Mouse (Mus musculus) embryonic facial prominence, embryonic 14.5 days (tissue): ENCODE results near the gene Srebf1. TPM values are rescaled to one million over a fixed set of nuclear protein-coding genes. Genes with fewer than 3 reads are reported as not detected.

Source experiments
- ATAC-seq: fragments of 200-750 bp; cut with Nextera tagmentation; 2 replicates; pipeline ENCODE4 v1.8.0; 2017; ENCODE audit warnings: low read depth, moderate number of reproducible peaks, moderate TSS enrichment
- DNase-seq: peaks from one replicate; pipeline ENCODE4 v3.0.0-alpha.2; 2015; ENCODE audit warnings: low spot score
- H3K27ac ChIP-seq: fragments of 300-500 bp; sonication (generic); replicated peaks from 2 replicates; pipeline ENCODE4 v1.5.1; 2014; ENCODE audit warnings: low read depth, mild to moderate bottlenecking, low read length, moderate library complexity
- H3K27me3 ChIP-seq: fragments of 300-500 bp; sonication (generic); replicated peaks from 2 replicates; pipeline ENCODE4 v1.6.1; 2014; ENCODE audit warnings: low read length; ENCODE audit not compliant: control insufficient read depth, insufficient read depth
- H3K36me3 ChIP-seq: fragments of 300-500 bp; sonication (generic); 2 replicates; pipeline ENCODE4 v1.6.1; 2014; ENCODE audit warnings: low read length, mixed read lengths; ENCODE audit not compliant: control insufficient read depth, insufficient read depth
- H3K4me1 ChIP-seq: fragments of 300-500 bp; sonication (generic); 2 replicates; pipeline ENCODE4 v1.6.1; 2014; ENCODE audit warnings: antibody characterized with exemption, low read length; ENCODE audit not compliant: control insufficient read depth, insufficient read depth
- H3K4me2 ChIP-seq: fragments of 300-500 bp; sonication (generic); 2 replicates; pipeline ENCODE4 v1.6.1; 2014; ENCODE audit warnings: low read depth, mild to moderate bottlenecking, low read length, moderate library complexity, mixed read lengths
- H3K4me3 ChIP-seq: fragments of 300-500 bp; sonication (generic); 2 replicates; pipeline ENCODE4 v1.5.1; 2014; ENCODE audit warnings: low read depth, mild to moderate bottlenecking, low read length
- H3K9ac ChIP-seq: fragments of 300-500 bp; sonication (generic); 2 replicates; pipeline ENCODE4 v1.6.1; 2014; ENCODE audit warnings: low read depth, mild to moderate bottlenecking, low read length, moderate library complexity, mixed read lengths
- H3K9me3 ChIP-seq: fragments of 300-500 bp; sonication (generic); 2 replicates; pipeline ENCODE4 v1.6.1; 2016; ENCODE audit warnings: low read length; ENCODE audit not compliant: control insufficient read depth
- WGBS: fragments of 180-500 bp; shearing (Covaris S2); extraction: QIAGEN DNeasy Blood & Tissue Kit; methylation state at CpG from one replicate; pipeline ENCODE4 v1.1.7; 2014; 5-methylcytosine and 5-hydroxymethylcytosine counted together
- polyA plus RNA-seq: library from polyadenylated mRNA; unstranded; fragments of >200 nt; fragmentation: Nextera tagmentation; extraction: Ambion mirVana; gene quantifications from 2 replicates; pipeline ENCODE4 v1.2.1, GENCODE M21; 2014

Gene Srebf1
- polyA plus RNA-seq, 1 experiment from 2014 or later, result 58.3 TPM

DNA sequence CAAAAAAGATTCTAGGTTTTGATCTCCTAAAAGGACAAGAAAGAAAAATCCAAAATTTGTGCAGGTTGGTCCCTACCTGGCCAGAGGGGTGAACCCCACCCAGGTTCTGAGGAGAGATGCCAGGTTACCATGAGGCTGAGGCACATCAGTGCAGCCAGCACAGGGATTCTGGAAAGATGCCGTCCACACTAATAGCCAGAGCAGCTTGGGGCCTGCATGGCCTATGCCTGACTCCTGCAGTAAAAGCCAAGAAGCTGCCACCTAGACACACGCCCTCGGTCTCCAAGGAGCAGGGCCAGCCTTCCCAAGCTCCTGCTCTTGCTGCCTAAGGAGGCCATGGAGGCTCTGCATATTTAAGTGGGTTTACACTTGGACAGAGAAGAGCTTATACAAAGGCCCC is 8.9 kb upstream of the Srebf1 start:
- 73% methylated on average over 3 of the region's 3 CpGs for WGBS
- no peak for DNase-seq
- Histone ChIP-seq H3K27me3 (no peaks in the 10 kb centered on the region), H3K4me2 (no peak overlapping the region), H3K4me1 (no peaks in the 10 kb centered on the region), H3K9me3 (no peaks in the 10 kb centered on the region), H3K4me3 (no peak overlapping the region), H3K27ac (no peak overlapping the region), H3K36me3 (peaks cover 5% of the 10 kb centered on the region; the same call in 1 of the 2 replicates), H3K9ac (no peak overlapping the region)
- ATAC-seq, result no peak

DNA sequence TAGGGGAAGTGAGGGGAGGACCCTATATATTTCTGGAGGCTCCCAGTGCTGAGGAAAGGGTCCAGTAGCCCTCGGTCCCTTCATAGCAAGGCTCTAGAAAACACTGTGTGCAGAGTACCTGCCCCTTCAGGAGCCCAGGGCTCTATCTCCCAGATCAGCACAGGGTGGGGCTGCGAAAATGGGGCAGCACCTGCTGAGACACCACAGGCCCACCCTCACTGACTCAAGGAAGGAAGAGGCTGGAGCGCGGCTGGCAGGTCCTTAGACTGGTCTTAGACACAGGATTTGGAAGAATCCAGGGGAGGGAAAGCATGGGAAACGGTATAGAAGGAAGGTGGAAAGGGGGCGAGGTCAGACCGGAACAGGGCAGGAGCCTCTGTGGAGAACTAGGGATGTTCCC is 8.1 kb upstream of the Srebf1 start:
- no peak overlapping the region for H3K4me2 ChIP-seq
- H3K36me3 ChIP-seq, result peaks cover 5% of the 10 kb centered on the region; the same call in 1 of the 2 replicates
- WGBS, result 85% methylated on average over 7 of the region's 7 CpGs

DNA sequence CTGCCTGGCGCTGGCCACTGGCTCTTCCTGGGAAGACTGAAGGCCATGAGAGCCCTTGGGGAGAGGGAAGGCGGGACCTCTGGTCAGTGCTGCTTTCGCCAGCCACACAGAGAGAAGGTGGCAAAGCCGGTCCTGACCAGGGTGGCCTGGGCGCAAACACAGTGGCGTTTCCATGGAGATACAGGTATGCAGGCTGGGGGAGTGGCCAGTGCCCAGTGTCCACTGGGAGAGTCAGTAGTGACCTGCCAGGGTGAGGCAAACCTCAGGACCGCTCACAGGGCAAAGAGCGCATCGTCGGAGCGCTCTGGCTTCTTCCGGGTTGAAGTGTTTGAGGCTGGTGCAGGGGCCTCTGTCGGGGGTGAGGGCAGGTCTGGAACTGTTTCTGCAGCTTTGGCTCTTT is 7.4 kb upstream of the Srebf1 start:
- H3K4me2 ChIP-seq, result no peak overlapping the region
- H3K27ac ChIP-seq, result no peak overlapping the region
- no peak overlapping the region for H3K4me3 ChIP-seq
- H3K27me3 ChIP-seq, result no peaks in the 10 kb centered on the region
- no peak for DNase-seq
- WGBS, result 73% methylated on average over 13 of the region's 13 CpGs
- peaks cover 5% of the 10 kb centered on the region; the same call in 1 of the 2 replicates for H3K36me3 ChIP-seq
- no peak for ATAC-seq
- peaks cover 4% of the 10 kb centered on the region; the same call in 1 of the 2 replicates for H3K4me1 ChIP-seq
- no peaks in the 10 kb centered on the region for H3K9me3 ChIP-seq
- H3K9ac ChIP-seq, result no peak overlapping the region

More for the DNA sequence above, 8.1 kb upstream of the Srebf1 start:
- no peak for ATAC-seq
- H3K9ac ChIP-seq, result no peak overlapping the region
- no peaks in the 10 kb centered on the region for H3K9me3 ChIP-seq
- no peak overlapping the region for H3K4me3 ChIP-seq
- H3K4me1 ChIP-seq, result peaks cover 4% of the 10 kb centered on the region; the same call in 1 of the 2 replicates
- no peak for DNase-seq
- no peak overlapping the region for H3K27ac ChIP-seq
- no peaks in the 10 kb centered on the region for H3K27me3 ChIP-seq

DNA sequence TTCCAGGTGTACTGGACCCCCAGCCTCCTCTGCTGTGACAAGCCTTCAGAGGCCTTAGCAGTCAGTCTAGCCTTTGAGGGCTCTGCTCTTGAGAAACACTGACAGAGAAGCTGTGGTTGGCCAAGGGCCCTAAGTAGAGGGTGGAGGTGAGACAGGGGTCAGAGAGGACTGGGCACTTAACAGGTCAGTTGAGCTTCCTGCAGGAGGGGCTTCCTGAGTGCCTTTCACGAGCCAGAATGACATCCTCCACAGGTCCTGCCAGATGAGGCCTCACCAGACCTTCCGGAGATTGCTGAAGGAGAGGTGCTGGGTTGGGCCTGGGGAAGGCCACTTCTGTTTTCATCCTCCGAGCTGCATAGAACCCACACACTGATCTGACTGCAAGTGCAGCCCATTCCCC is 6.1 kb upstream of the Srebf1 start:
- Histone ChIP-seq H3K4me2 (no peak overlapping the region), H3K9me3 (no peaks in the 10 kb centered on the region), H3K9ac (no peak overlapping the region), H3K27ac (no peak overlapping the region), H3K27me3 (no peaks in the 10 kb centered on the region), H3K4me3 (no peak overlapping the region), H3K4me1 (peaks cover 4% of the 10 kb centered on the region; the same call in 1 of the 2 replicates), H3K36me3 (peaks cover 5% of the 10 kb centered on the region; the same call in 1 of the 2 replicates)
- WGBS, result 59% methylated on average over 3 of the region's 3 CpGs
- no peak for ATAC-seq
- DNase-seq, result no peak

DNA sequence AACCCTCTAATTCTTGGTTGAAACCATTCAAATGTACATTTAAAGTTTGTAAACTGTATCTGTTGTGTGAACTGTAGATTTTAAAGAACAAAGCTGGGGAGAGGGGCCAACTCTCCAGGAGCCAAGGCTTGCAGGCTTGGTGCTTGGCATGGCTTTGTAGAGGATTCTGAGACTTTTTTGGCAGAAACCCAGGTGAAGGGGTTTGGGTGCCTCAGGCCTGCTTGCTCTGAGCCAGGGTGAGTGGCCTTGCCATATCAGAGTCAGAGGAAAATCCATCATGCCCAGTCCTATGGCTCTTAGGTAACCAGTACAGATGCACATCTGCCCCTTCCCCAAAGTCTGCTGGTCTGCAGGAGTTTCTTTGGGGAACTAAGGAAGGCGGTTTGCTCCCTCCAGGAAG is 3.5 kb upstream of the Srebf1 start:
- peaks cover 5% of the 10 kb centered on the region; the same call in 1 of the 2 replicates for H3K36me3 ChIP-seq
- H3K9ac ChIP-seq, result no peak overlapping the region
- H3K9me3 ChIP-seq, result no peaks in the 10 kb centered on the region
- peaks cover 16% of the 10 kb centered on the region for H3K4me1 ChIP-seq
- no peak for DNase-seq
- 61% methylated on average over 1 of the region's 1 CpGs for WGBS
- no peak overlapping the region for H3K4me3 ChIP-seq
- H3K27me3 ChIP-seq, result no peaks in the 10 kb centered on the region
- no peak overlapping the region for H3K27ac ChIP-seq
- H3K4me2 ChIP-seq, result no peak overlapping the region
- no peak for ATAC-seq

DNA sequence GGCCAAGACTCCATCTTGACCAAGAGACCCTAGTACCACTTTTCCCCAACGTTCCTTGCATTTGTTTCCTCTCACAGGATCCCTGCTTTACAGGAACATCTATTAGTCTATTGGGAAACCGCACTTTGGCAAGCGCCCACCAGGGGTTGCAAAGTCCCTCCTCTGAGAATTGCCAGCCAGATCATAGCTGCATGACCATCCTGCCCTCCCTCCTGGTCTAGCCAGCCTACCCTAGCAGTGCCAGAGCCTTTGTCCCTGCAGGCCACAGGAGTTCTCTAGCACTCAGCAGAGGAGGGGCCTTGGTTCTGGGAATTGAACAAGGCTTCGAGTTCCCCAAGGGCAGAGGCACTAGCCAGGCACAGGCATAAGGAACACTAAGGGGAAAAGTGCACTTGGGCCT is 2.3 kb upstream of the Srebf1 start:
- Histone ChIP-seq H3K27me3 (no peaks in the 10 kb centered on the region), H3K4me1 (peaks cover 21% of the 10 kb centered on the region), H3K4me2 (no peak overlapping the region), H3K9ac (no peak overlapping the region), H3K9me3 (no peaks in the 10 kb centered on the region), H3K27ac (no peak overlapping the region), H3K4me3 (no peak overlapping the region), H3K36me3 (peaks cover 5% of the 10 kb centered on the region; the same call in 1 of the 2 replicates)
- no peak for DNase-seq
- no peak for ATAC-seq
- WGBS, result 53% methylated on average over 4 of the region's 4 CpGs

DNA sequence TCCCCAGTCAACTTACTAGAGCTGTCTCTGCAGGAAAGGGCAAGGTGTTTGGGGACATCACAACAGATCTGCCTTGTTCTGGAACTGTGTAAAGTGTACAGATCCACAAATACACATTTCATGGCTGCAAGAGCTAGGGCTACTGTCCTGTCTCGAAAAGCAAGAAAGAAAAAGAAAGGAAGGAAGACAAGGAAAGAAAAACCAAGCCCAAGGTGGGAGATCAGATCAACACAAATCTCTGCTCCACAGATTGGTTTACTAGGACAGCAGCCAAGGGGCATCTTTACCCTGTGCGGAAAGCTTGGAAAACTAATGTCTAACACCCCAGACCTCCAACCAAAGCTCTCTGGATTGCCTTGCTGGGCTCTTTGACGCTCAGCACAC is 304 bp downstream of the Srebf1 start:
- Histone ChIP-seq H3K4me3 (peak overlapping the region; percentile 40), H3K27me3 (no peaks in the 10 kb centered on the region), H3K4me1 (peaks cover 27% of the 10 kb centered on the region), H3K27ac (0 out of 2 replicates have a peak overlapping the region, but pooled peaks have one; percentile 55), H3K36me3 (peaks cover 14% of the 10 kb centered on the region; the same call in 1 of the 2 replicates), H3K9ac (peak overlapping the region; percentile 61; the same call in 1 of the 2 replicates), H3K9me3 (no peaks in the 10 kb centered on the region), H3K4me2 (peak overlapping the region; percentile 77)
- ATAC-seq (no peak), DNase-seq (no peak)
- 60% methylated on average over 3 of the region's 3 CpGs for WGBS

DNA sequence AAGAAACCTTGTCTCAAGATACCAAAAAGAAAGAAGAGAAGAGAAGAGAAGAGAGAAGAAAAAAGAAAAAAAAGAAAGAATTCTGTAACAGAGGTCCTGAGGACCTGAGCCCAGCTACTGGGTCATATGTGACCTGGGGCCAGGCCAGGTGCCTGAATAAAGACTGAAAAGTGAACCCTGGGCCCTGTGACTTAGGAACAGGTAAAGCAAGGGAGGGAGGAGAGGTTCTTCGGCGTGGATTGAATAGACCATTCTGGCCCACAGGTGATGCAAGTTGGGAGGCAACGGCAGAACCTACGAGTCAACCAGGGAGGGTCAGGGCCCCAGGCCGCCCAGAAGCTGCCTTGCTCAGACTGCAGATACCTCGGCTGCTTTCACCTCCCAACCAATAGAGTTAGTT is 956 bp downstream of the Srebf1 start:
- H3K27me3 ChIP-seq, result no peaks in the 10 kb centered on the region
- no peak for DNase-seq
- H3K4me1 ChIP-seq, result peaks cover 27% of the 10 kb centered on the region
- no peak overlapping the region for H3K27ac ChIP-seq
- 83% methylated on average over 6 of the region's 6 CpGs for WGBS
- no peak for ATAC-seq
- H3K9ac ChIP-seq, result no peak overlapping the region
- no peak overlapping the region for H3K4me2 ChIP-seq
- H3K9me3 ChIP-seq, result no peaks in the 10 kb centered on the region
- no peak overlapping the region for H3K4me3 ChIP-seq
- peaks cover 14% of the 10 kb centered on the region; the same call in 1 of the 2 replicates for H3K36me3 ChIP-seq

DNA sequence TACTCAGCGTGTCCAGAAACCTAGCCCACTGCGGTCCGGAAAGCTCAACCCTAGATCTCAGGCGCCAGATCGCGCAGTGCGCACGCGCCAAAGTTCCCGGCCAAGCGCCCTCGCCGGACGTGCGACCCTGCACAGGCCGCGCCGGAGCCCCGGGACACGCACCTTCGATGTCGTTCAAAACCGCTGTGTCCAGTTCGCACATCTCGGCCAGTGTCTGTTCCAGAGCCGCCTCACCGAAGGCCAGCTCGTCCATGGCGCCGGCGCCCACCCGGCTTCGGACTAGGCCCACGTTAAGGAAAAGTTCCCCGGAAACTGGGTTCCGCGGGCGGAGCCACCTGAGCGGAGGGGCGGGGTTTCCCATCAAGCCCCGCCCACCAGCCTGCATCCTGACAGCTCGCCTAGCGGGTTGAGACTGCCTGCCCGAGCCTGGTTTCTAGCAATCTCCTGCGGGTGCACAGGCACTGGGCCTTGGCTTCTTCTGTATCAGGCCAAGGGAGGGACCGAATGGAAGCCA is 2.0 kb downstream of the Srebf1 start:
- Histone ChIP-seq H3K27ac (peak overlapping the region; percentile 78), H3K4me2 (peak overlapping the region; percentile 93), H3K27me3 (no peaks in the 10 kb centered on the region), H3K9ac (peak overlapping the region; percentile 83), H3K9me3 (no peaks in the 10 kb centered on the region), H3K4me1 (peaks cover 23% of the 10 kb centered on the region), H3K4me3 (peak overlapping the region; percentile 73), H3K36me3 (peaks cover 14% of the 10 kb centered on the region; the same call in 1 of the 2 replicates)
- DNase-seq (peak; percentile 94), ATAC-seq (peak; percentile 80)
- 0% methylated on average over 45 of the region's 46 CpGs for WGBS
